Mouse (Mus musculus): ENCODE data around the gene Gm20388.

- TF ChIP-seq POLR2A (IDR thresholded peaks at IDR 0.05; ENCODE audit: low read depth, low read length) (no peak), CTCF (conservative IDR thresholded peaks at IDR 0.05; ENCODE audit: insufficient read depth, insufficient read length, low read depth, low read length) (no peak)
Measured at GRCm38 (mm10) chr8:121731060-121731459, 1820.4 kb downstream of the Gm20388 start.

Measured in kidney, adult 2 months (tissue).